In genomic region chr11:67147283-67147921, GRCm38 (mm10) we compare ENCODE assay signal across 26 mouse cellular contexts. TPM values are rescaled to one million over a fixed set of nuclear protein-coding genes. Genes with fewer than 3 reads are reported as not detected.
A peak's percentile ranks its signal among the peaks of the same experiment; 100 is the strongest.
DNase-seq lines count a peak whose midpoint lies in the region; ATAC-seq and TF ChIP-seq lines count a peak whose summit lies in the region.
"Had no signal": no experiment of that assay in that cellular context is flagged by ENCODE, and none has a peak within 500 bp of the region (broad histone marks: within the 10 kb centered on the region; RNA-seq: fewer than 3 reads in every experiment).

No protein-coding gene starts in this region.

- H3K9ac ChIP-seq in heart, embryonic 11.5 days (ENCODE audit: low read depth, low read length) = no peak overlapping the region
- peak overlapping the region; percentile 11; the same call in 1 of the 2 replicates for H3K9ac ChIP-seq in CH12.LX (ENCODE audit: insufficient read depth, low read depth)
- H3K9ac ChIP-seq in forebrain, postnatal 0 days = no peak overlapping the region

- peaks cover 6% of the 10 kb centered on the region for H3K79me2 ChIP-seq in CH12.LX (replicated peaks; ENCODE audit: control insufficient read depth, extremely low read depth, insufficient read depth, poor library complexity, severe bottlenecking)

- TF ChIP-seq RAD21 in CH12.LX (IDR thresholded peaks at IDR 0.05; ENCODE audit: low read depth, low read length) = no peak

- TF ChIP-seq POLR2A in testis, adult 2 months (IDR thresholded peaks at IDR 0.05; ENCODE audit: control insufficient read depth, low read depth, low read length) = no peak
- TF ChIP-seq POLR2A in CH12.LX (IDR thresholded peaks at IDR 0.05; ENCODE audit: low read depth, low read length) = peak; percentile 74

- H3K27me3 ChIP-seq in heart, embryonic 11.5 days (ENCODE audit: control insufficient read depth, insufficient read depth, low read length) = no peaks in the 10 kb centered on the region
- no peaks in the 10 kb centered on the region for H3K27me3 ChIP-seq in testis, adult 2 months (ENCODE audit: control insufficient read depth, insufficient read depth, low read length)
- H3K27me3 ChIP-seq in CH12.LX (replicated peaks) = no peaks in the 10 kb centered on the region
- no peaks in the 10 kb centered on the region for H3K27me3 ChIP-seq in forebrain, postnatal 0 days (ENCODE audit: insufficient read depth, low read length)

- no peak overlapping the region for H3K4me3 ChIP-seq in heart, embryonic 11.5 days (ENCODE audit: low read depth, low read length)
- peak overlapping the region; percentile 72 for H3K4me3 ChIP-seq in testis, adult 2 months (ENCODE audit: control insufficient read depth, low read depth, low read length)
- H3K4me3 ChIP-seq in CH12.LX (replicated peaks in 1 of 3; ENCODE audit: low read depth in 2 of 3, low read length in 2 of 3, poor library complexity in 1 of 3) = peak overlapping the region in 1 of 3 experiments; percentile 19
- no peak overlapping the region for H3K4me3 ChIP-seq in forebrain, postnatal 0 days (ENCODE audit: low read depth, low read length)

- 70% methylated on average over 12 of the region's 12 CpGs for WGBS in heart, embryonic 11.5 days (ENCODE audit: insufficient replicate concordance)
- 95% methylated on average over 12 of the region's 12 CpGs for WGBS in forebrain, postnatal 0 days

- no peaks in the 10 kb centered on the region for H3K4me1 ChIP-seq in heart, embryonic 11.5 days (ENCODE audit: control insufficient read depth, insufficient read depth, low read length)
- H3K4me1 ChIP-seq in testis, adult 2 months (ENCODE audit: control insufficient read depth, insufficient read depth, low read length) = peaks cover 8% of the 10 kb centered on the region
- H3K4me1 ChIP-seq in CH12.LX (ENCODE audit: control insufficient read depth in 1 of 2, insufficient read depth in 2 of 2) = peaks cover 11 to 51% of the 10 kb centered on the region in 2 experiments
- no peaks in the 10 kb centered on the region; the same call in 1 of the 2 replicates for H3K4me1 ChIP-seq in forebrain, postnatal 0 days (ENCODE audit: insufficient read depth)

- in situ Hi-C loops in CH12.LX (cut with MboI; ENCODE audit: low pct_ligation_motif_present, low pct_unique_long_range_greater_than_20kb, low sequenced_read_pairs) = no loop called here

- dilution Hi-C loops in CH12.LX (cut with MboI; ENCODE audit: extremely low pct_ligation_motif_present, extremely low pct_unique_long_range_greater_than_20kb, low sequenced_read_pairs) = no loop called here

- no peak for TF ChIP-seq EP300 in CH12.LX (IDR thresholded peaks at IDR 0.05; ENCODE audit: low read length)

- no peak overlapping the region for H3K27ac ChIP-seq in heart, embryonic 11.5 days (ENCODE audit: low read depth, low read length)
- no peak overlapping the region for H3K27ac ChIP-seq in testis, adult 2 months (ENCODE audit: control insufficient read depth, insufficient read depth, low read depth, low read length)
- H3K27ac ChIP-seq in CH12.LX (ENCODE audit: insufficient read depth, low read depth) = peak overlapping the region; percentile 50
- H3K27ac ChIP-seq in forebrain, postnatal 0 days (ENCODE audit: low read depth, low read length) = no peak overlapping the region

- H3K4me2 ChIP-seq in heart, embryonic 11.5 days = no peak overlapping the region
- peak overlapping the region; percentile 29 for H3K4me2 ChIP-seq in CH12.LX (ENCODE audit: insufficient read depth, low read depth, poor library complexity, severe bottlenecking)
- no peak overlapping the region for H3K4me2 ChIP-seq in forebrain, postnatal 0 days (ENCODE audit: low read depth)

- no peaks in the 10 kb centered on the region for H3K36me3 ChIP-seq in heart, embryonic 11.5 days (ENCODE audit: control insufficient read depth, insufficient read depth, low read length)
- no peaks in the 10 kb centered on the region for H3K36me3 ChIP-seq in testis, adult 2 months (ENCODE audit: control insufficient read depth, insufficient read depth, low read length)
- H3K36me3 ChIP-seq in CH12.LX (replicated peaks in 1 of 2; ENCODE audit: control insufficient read depth in 1 of 2, insufficient read depth in 1 of 2, low read length in 1 of 2) = peaks cover 21 to 42% of the 10 kb centered on the region in 2 experiments
- no peaks in the 10 kb centered on the region for H3K36me3 ChIP-seq in forebrain, postnatal 0 days (ENCODE audit: insufficient read depth)
- H3K36me3 ChIP-seq: G1E had no signal

- ATAC-seq in heart, embryonic 11.5 days (replicated peaks; ENCODE audit: insufficient number of reproducible peaks, low FRiP score, low TSS enrichment) = no peak
- no peak for ATAC-seq in forebrain, postnatal 0 days
- ATAC-seq: activated CD4-positive, CD25-positive, alpha-beta regulatory T cell, adult 4 months; CD4-positive, CD25-positive, alpha-beta regulatory T cell, adult 4 months; Patski had no signal

- no peaks in the 10 kb centered on the region for H3K9me3 ChIP-seq in heart, embryonic 11.5 days (replicated peaks; ENCODE audit: control insufficient read depth, low read length)
- H3K9me3 ChIP-seq in CH12.LX (replicated peaks; ENCODE audit: low read length) = no peaks in the 10 kb centered on the region
- no peaks in the 10 kb centered on the region for H3K9me3 ChIP-seq in forebrain, postnatal 0 days (ENCODE audit: low read length)

- no peak for TF ChIP-seq CTCF in testis, adult 2 months (IDR thresholded peaks at IDR 0.05; ENCODE audit: control insufficient read depth, insufficient read depth, insufficient replicate concordance, low read depth, low read length)
- TF ChIP-seq CTCF in CH12.LX (conservative IDR thresholded peaks at IDR 0.05 in 1 of 2, IDR thresholded peaks at IDR 0.05 in 1 of 2; ENCODE audit: low read depth in 2 of 2, low read length in 2 of 2) = no peak
- TF ChIP-seq CTCF in forebrain, postnatal 0 days (IDR thresholded peaks at IDR 0.05; ENCODE audit: low read depth) = no peak

- DNase-seq in heart, adult 11 months = peak; percentile 82
- DNase-seq in testis, postnatal 10 days (ENCODE audit: low spot score) = no peak
- DNase-seq in CH12.LX (ENCODE audit: extremely low read depth) = peak; percentile 77
- peak; percentile 10 for DNase-seq in ZHBTc4 (ENCODE audit: low read depth, low spot score)
- DNase-seq in forebrain, postnatal 0 days = no peak
- DNase-seq in lung, postnatal 4 days = no peak
- DNase-seq: adrenal gland, adult 2 months; adrenal gland, adult 8-10 months; adrenal gland, postnatal 10 days; adrenal gland, postnatal 14 days; adrenal gland, postnatal 25 days; adrenal gland, postnatal 36 days; B cell, adult 2 months; cerebellum, adult 11 months; cerebellum, adult 11-12 months; cerebellum, adult 18-20 months; cerebellum, adult 2 months had no signal

TF ChIP-seq in CH12.LX, 34 proteins besides CTCF, POLR2A, EP300 and RAD21 (continues in another document):
- TF ChIP-seq NELFE (IDR thresholded peaks at IDR 0.05; ENCODE audit: low read depth, low read length) = peak; percentile 69
- no peak for TF ChIP-seq ZC3H11A (IDR thresholded peaks at IDR 0.05; ENCODE audit: low read depth, low read length)
- no peak for TF ChIP-seq USF1 (IDR thresholded peaks at IDR 0.05; ENCODE audit: low read depth, low read length)
- TF ChIP-seq SMC3 (IDR thresholded peaks at IDR 0.05; ENCODE audit: low read depth, low read length) = no peak; the same call in 1 of the 2 replicates
- TF ChIP-seq ELF1 (IDR thresholded peaks at IDR 0.05; ENCODE audit: low read depth, low read length) = peak; percentile 80
- TF ChIP-seq ZMIZ1 (IDR thresholded peaks at IDR 0.05; ENCODE audit: low read depth, low read length) = peak; percentile 94
- TF ChIP-seq BHLHE40 (IDR thresholded peaks at IDR 0.05; ENCODE audit: low read depth, low read length) = 0 out of 2 replicates have a peak, but pooled peaks have one; percentile 7
- peak; percentile 96 for TF ChIP-seq POLR2AphosphoS2 (IDR thresholded peaks at IDR 0.05; ENCODE audit: low read depth, low read length)
- TF ChIP-seq MXI1 (IDR thresholded peaks at IDR 0.05; ENCODE audit: low read depth, low read length) = peak; percentile 29; the same call in 1 of the 2 replicates
- no peak; the same call in 1 of the 2 replicates for TF ChIP-seq ZNF384 (IDR thresholded peaks at IDR 0.05; ENCODE audit: low read depth, low read length)
- no peak for TF ChIP-seq CHD1 (IDR thresholded peaks at IDR 0.05; ENCODE audit: low read depth, low read length)
- TF ChIP-seq MEF2A (IDR thresholded peaks at IDR 0.05; ENCODE audit: borderline replicate concordance, low read depth, low read length) = peak; percentile 43; the same call in 1 of the 2 replicates
- no peak; the same call in 1 of the 2 replicates for TF ChIP-seq HCFC1 (IDR thresholded peaks at IDR 0.05; ENCODE audit: low read depth, low read length)
- TF ChIP-seq RCOR1 (conservative IDR thresholded peaks at IDR 0.05; ENCODE audit: low read depth, low read length) = peak; percentile 80
- TF ChIP-seq ETS1 (conservative IDR thresholded peaks at IDR 0.05; ENCODE audit: low read depth, low read length) = peak; percentile 32; the same call in 1 of the 2 replicates
- 0 out of 2 replicates have a peak, but pooled peaks have one; percentile 46 for TF ChIP-seq KAT2A (IDR thresholded peaks at IDR 0.05; ENCODE audit: insufficient replicate concordance, low read length)
- TF ChIP-seq CHD2 (IDR thresholded peaks at IDR 0.05; ENCODE audit: low read length) = no peak; the same call in 1 of the 2 replicates
- TF ChIP-seq IRF4 (IDR thresholded peaks at IDR 0.05; ENCODE audit: low read depth, low read length) = peak; percentile 6; the same call in 1 of the 2 replicates
- TF ChIP-seq USF2 (conservative IDR thresholded peaks at IDR 0.05; ENCODE audit: low read depth, low read length) = 0 out of 2 replicates have a peak, but pooled peaks have one; percentile 4

RNA-seq across cellular contexts. Expression of gene Myh2, which starts 23.4 kb away (rescaled TPM):
- polyA plus RNA-seq in heart, embryonic 11.5 days (2014; fragmentation: Nextera tagmentation; extraction: Ambion mirVana) = not detected in 2 replicates
- 0.01 TPM in 1 of 2 replicates, not detected in the other for polyA plus RNA-seq in testis, adult 2 months (2012; rRNA removed)
- total RNA-seq in CH12.LX (2012; rRNA removed) (0.08 TPM in 2 replicates), CH12.LX (2014; rRNA removed) (0.04 TPM in 1 of 2 replicates, not detected in the other)
- 0.04 TPM in 1 of 2 replicates, not detected in the other for polyA plus RNA-seq in CH12.LX (2012; ENCODE audit: insufficient read length, low read depth)
- 0.31 and 0.33 TPM in 2 replicates for total RNA-seq in forebrain, postnatal 0 days (2014; rRNA removed)
- polyA plus RNA-seq in forebrain, postnatal 0 days (2015; fragmentation: Nextera tagmentation; extraction: Ambion mirVana) = 0.14 and 0.18 TPM in 2 replicates
- total RNA-seq: adrenal gland, adult 2 months; adrenal gland, adult 8-10 months; adrenal gland, postnatal 14 days; adrenal gland, postnatal 25 days; ES-E14; MEL had no signal
- polyA plus RNA-seq: activated CD4-positive, CD25-positive, alpha-beta regulatory T cell, adult 4 months; adrenal gland, adult 2 months; C2C12; CD4-positive, CD25-positive, alpha-beta regulatory T cell, adult 4 months; cerebellum, adult 2 months; G1E; Patski had no signal

RNA-seq across cellular contexts. Expression of gene Myh1, which starts 52.5 kb away (rescaled TPM):
- polyA plus RNA-seq in heart, embryonic 11.5 days (2014; fragmentation: Nextera tagmentation; extraction: Ambion mirVana) = 0.11 and 0.13 TPM in 2 replicates
- 0.20 and 0.30 TPM in 2 replicates for polyA plus RNA-seq in testis, adult 2 months (2012; rRNA removed)
- 0.04 TPM in 2 replicates for total RNA-seq in CH12.LX (2012; rRNA removed)
- total RNA-seq in CH12.LX (2014; rRNA removed) = 0.04 TPM in 1 of 2 replicates, not detected in the other
- polyA plus RNA-seq in CH12.LX (2012; ENCODE audit: insufficient read length, low read depth) = 0.04 TPM in 1 of 2 replicates, not detected in the other
- 0.23 and 0.24 TPM in 2 replicates for total RNA-seq in forebrain, postnatal 0 days (2014; rRNA removed)
- 0.10 and 0.12 TPM in 2 replicates for polyA plus RNA-seq in forebrain, postnatal 0 days (2015; fragmentation: Nextera tagmentation; extraction: Ambion mirVana)
- total RNA-seq: G1E, MEL had no signal
- polyA plus RNA-seq: activated CD4-positive, CD25-positive, alpha-beta regulatory T cell, adult 4 months; adrenal gland, adult 2 months; CD4-positive, CD25-positive, alpha-beta regulatory T cell, adult 4 months; cerebellum, adult 2 months; G1E; Patski had no signal

Comparison
In these comparisons a context has a peak if more than half of its experiments do, and no peak if none do; other contexts are left out.
1. DNase-seq: peak in heart, adult 11 months (single experiment), CH12.LX (single experiment) and ZHBTc4 (single experiment); none in testis, postnatal 10 days (single experiment), forebrain, postnatal 0 days (single experiment) and lung, postnatal 4 days (0 of 2).